Mouse (Mus musculus) MEL (cell line): ENCODE measurements around the gene Cdk2ap1.

Experiments used
- BHLHE40 ChIP-seq: IDR thresholded peaks from 2 replicates; pipeline ENCODE4 v1.6.1; 2012; ENCODE audit warnings: low read depth, mild to moderate bottlenecking, inconsistent platforms, low read length, improper control_type of control experiment, borderline replicate concordance
- CTCF ChIP-seq, 3 experiments: IDR thresholded peaks in 2 of 3; conservative IDR thresholded peaks in 1 of 3; 2 replicates each; pipeline ENCODE4 v1.5.1; 2011 to 2012; ENCODE audit warnings: low read length in 3 of 3, low read depth in 2 of 3, mild to moderate bottlenecking in 2 of 3, improper control_type of control experiment in 1 of 3, inconsistent platforms in 1 of 3, mixed read lengths in 1 of 3, moderate library complexity in 1 of 3; ENCODE audit not compliant: control insufficient read depth in 1 of 3, insufficient read depth in 1 of 3, poor library complexity in 1 of 3, severe bottlenecking in 1 of 3
- POLR2A ChIP-seq, 2 experiments: IDR thresholded peaks; 2 replicates each; pipeline ENCODE4 v1.6.1; 2011 to 2012; ENCODE audit warnings: low read length in 2 of 2, mild to moderate bottlenecking in 2 of 2, control low read depth in 1 of 2, improper control_type of control experiment in 1 of 2, low read depth in 1 of 2, moderate library complexity in 1 of 2; ENCODE audit not compliant: control insufficient read depth in 1 of 2, insufficient read depth in 1 of 2, poor library complexity in 1 of 2
- POLR2AphosphoS2 ChIP-seq: IDR thresholded peaks from 2 replicates; pipeline ENCODE4 v1.6.1; 2011; ENCODE audit warnings: low read length, improper control_type of control experiment

DNA sequence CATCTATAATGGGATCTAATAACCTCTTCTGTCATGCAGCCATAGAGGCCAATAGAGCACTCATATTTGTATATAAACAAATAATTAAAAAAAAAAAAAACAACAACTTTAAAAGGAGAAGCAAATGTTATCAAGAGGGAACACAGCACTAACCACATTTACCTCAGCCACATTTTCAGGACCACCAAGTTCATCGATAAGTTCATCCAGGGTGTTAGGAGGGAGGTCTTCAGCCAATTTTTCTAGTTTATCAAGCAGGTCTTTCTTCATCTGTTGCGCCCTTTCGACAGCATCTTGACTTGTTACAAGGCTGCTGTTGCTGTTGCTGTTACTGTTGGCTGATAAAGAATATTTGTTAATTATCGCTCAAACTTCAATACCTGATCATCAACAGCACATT, 29.5 kb upstream of the Cdk2ap1 start:
- TF ChIP-seq BHLHE40 (no peak), POLR2AphosphoS2 (no peak), POLR2A (IDR thresholded peaks at IDR 0.05; ENCODE audit: control insufficient read depth in 1 of 2, insufficient read depth in 1 of 2, low read depth in 1 of 2, low read length in 2 of 2, poor library complexity in 1 of 2) (no peak), CTCF (IDR thresholded peaks at IDR 0.05 in 2 of 3, conservative IDR thresholded peaks at IDR 0.05 in 1 of 3; ENCODE audit: control insufficient read depth in 1 of 3, insufficient read depth in 1 of 3, low read depth in 2 of 3, low read length in 3 of 3, poor library complexity in 1 of 3, severe bottlenecking in 1 of 3) (no peak)
